Mouse (Mus musculus): ENCODE results near the gene Micu1. TPM values are rescaled to one million over a fixed set of nuclear protein-coding genes. Genes with fewer than 3 reads are reported as not detected.

Gene Micu1
- polyA plus RNA-seq, 1 experiment from 2014 or later = 72.3 TPM

DNA sequence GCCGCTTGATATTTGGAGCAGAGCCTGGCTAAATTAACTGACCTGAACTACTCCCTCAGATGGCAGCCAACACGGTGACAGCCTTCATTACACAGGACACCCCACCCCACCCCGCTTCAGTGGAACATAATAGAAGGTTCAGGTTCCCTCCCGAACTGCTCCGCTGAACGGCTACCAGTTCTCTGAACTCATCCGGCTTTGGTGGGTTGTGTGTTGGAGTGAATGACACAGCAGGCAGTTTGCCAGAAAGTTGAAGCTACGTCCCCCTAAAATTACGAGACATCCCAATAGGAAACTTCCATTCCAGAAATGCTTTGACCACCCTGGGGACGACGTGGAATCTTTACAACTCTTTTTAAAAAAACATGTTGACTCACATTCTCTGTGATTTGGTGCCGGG, 53.8 kb downstream of the Micu1 start:
- no peak overlapping the region for H3K27ac ChIP-seq
- H3K4me3 ChIP-seq (replicated peaks) = no peak overlapping the region
- H3K36me3 ChIP-seq (replicated peaks) = peaks cover 12% of the 10 kb centered on the region
- H3K4me1 ChIP-seq = peaks cover 23% of the 10 kb centered on the region
- peak; percentile 57; the same call in 1 of the 2 replicates for ATAC-seq (ENCODE audit: low FRiP score)
- WGBS = 42% methylated on average over 12 of the region's 12 CpGs
- H3K9ac ChIP-seq = no peak overlapping the region
- H3K9me3 ChIP-seq = 0 out of 2 replicates have a peak, but pooled peaks cover 3% of the 10 kb centered on the region
- no peak overlapping the region for H3K4me2 ChIP-seq
- H3K27me3 ChIP-seq = no peaks in the 10 kb centered on the region

GRCm38 (mm10) chr10:59756570-59756969, 54.3 kb downstream of the Micu1 start:
- no peak overlapping the region for H3K4me2 ChIP-seq

GRCm38 (mm10) chr10:59764781-59765180, 62.5 kb downstream of the Micu1 start:
- Histone ChIP-seq H3K9me3 (no peaks in the 10 kb centered on the region), H3K9ac (no peak overlapping the region), H3K4me1 (no peaks in the 10 kb centered on the region), H3K4me3 (replicated peaks) (no peak overlapping the region), H3K27ac (no peak overlapping the region), H3K4me2 (no peak overlapping the region), H3K27me3 (no peaks in the 10 kb centered on the region), H3K36me3 (replicated peaks) (peaks cover 3% of the 10 kb centered on the region; the same call in 1 of the 2 replicates)
- WGBS = 92% methylated on average over 6 of the region's 6 CpGs
- ATAC-seq (ENCODE audit: low FRiP score) = no peak

More at GRCm38 (mm10) chr10:59756570-59756969, 54.3 kb downstream of the Micu1 start:
- H3K4me1 ChIP-seq = peaks cover 23% of the 10 kb centered on the region
- no peaks in the 10 kb centered on the region for H3K27me3 ChIP-seq
- H3K36me3 ChIP-seq (replicated peaks) = peaks cover 12% of the 10 kb centered on the region
- H3K9ac ChIP-seq = no peak overlapping the region
- 0 out of 2 replicates have a peak, but pooled peaks cover 3% of the 10 kb centered on the region for H3K9me3 ChIP-seq
- 64% methylated on average over 8 of the region's 8 CpGs for WGBS
- ATAC-seq (ENCODE audit: low FRiP score) = no peak
- H3K27ac ChIP-seq = no peak overlapping the region
- no peak overlapping the region for H3K4me3 ChIP-seq (replicated peaks)

DNA sequence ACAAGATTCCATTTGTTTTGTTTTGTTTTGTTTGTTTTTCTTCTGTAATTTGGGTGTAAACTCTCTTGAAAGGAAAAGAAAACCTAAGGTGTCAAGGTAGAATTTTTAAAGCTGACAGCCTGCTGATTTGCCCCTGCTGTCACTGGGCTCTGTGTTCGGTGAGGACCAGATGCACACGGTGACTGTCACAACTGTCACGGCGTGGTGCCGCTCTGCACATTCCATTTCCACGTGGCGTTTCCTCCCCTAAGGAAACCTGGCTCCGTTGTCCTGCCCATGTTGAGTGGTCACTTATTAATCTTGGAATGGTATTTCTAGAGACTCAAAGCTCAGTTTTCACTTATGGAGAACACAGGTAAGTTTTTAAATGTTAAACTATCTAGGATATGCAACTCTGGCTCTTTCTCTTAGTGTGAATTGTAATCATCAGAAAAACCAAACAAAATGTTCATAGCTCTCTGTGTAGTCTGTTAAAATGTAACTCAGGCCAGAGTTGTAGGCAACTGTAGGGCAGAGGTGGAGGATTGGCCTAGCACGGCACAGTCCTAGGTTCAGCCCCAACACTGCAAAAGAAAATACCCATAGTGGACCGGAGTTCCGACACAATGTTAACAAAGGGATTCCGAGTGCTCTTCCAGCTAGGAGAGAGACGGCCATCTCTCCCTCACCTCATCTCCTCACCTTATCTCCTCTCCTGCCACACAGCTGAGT, 66.2 kb downstream of the Micu1 start:
- no peaks in the 10 kb centered on the region for H3K27me3 ChIP-seq
- no peak overlapping the region for H3K4me2 ChIP-seq
- no peak for ATAC-seq (ENCODE audit: low FRiP score)
- 85% methylated on average over 13 of the region's 13 CpGs for WGBS
- peaks cover 13% of the 10 kb centered on the region; the same call in 1 of the 2 replicates for H3K4me1 ChIP-seq
- H3K27ac ChIP-seq = no peak overlapping the region
- no peaks in the 10 kb centered on the region for H3K9me3 ChIP-seq
- H3K4me3 ChIP-seq (replicated peaks) = no peak overlapping the region
- no peak overlapping the region for H3K9ac ChIP-seq
- H3K36me3 ChIP-seq (replicated peaks) = peaks cover 3% of the 10 kb centered on the region; the same call in 1 of the 2 replicates

DNA sequence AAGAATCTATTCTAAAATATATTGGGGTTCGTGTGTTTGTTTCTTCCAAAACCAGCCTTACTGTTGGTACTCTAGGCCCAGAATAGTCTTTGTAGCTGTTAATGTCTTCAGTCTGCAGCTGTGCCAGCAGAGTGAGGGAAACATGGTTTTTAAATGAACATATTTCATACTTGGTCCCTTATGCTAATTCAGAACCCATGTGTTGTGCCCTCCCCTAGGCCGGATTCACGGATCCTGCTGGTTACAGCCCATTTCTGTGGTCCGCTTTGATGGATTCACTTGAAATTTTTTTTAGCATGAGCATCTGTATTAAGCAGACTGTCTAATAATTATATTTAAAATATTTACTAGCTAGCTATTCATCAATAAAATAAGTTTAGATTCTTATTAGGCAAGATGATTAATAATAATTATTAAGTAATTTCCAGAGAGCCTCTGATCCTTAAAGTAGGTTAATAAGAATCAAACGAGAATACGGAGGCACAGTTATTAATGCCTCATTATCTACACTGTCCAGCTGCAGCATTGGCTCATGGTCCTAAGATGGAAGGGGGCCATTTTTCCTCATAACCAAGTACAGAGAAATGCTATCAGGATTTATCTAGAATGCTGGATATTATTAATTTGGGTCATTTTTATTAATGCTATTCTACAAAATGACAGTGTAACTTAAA, 69.2 kb downstream of the Micu1 start:
- 84% methylated on average over 6 of the region's 6 CpGs for WGBS

DNA sequence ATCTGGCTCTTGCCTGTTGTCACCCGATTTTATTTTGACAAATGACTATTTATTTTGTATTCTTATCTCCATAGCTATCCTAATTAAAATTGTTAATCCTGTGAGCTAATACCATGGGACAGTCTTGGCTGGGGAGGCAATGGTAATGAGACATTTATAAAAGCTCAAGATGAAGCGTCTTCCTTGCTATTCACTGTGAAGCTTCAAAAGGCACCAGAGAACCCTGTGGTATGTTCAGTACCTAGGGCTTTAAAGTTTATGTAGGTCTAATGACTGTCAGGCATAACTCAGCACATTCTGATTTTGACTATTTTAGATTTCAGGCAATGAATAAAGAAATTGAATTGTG, 69.7 kb downstream of the Micu1 start:
- no peaks in the 10 kb centered on the region for H3K9me3 ChIP-seq
- 65% methylated on average over 2 of the region's 2 CpGs for WGBS
- no peaks in the 10 kb centered on the region for H3K27me3 ChIP-seq
- H3K27ac ChIP-seq = no peak overlapping the region
- H3K4me2 ChIP-seq = no peak overlapping the region
- no peak for ATAC-seq (ENCODE audit: low FRiP score)
- 0 out of 2 replicates have a peak, but pooled peaks cover 4% of the 10 kb centered on the region for H3K36me3 ChIP-seq (replicated peaks)
- H3K9ac ChIP-seq = no peak overlapping the region
- no peak overlapping the region for H3K4me3 ChIP-seq (replicated peaks)
- H3K4me1 ChIP-seq = peaks cover 25% of the 10 kb centered on the region; the same call in 1 of the 2 replicates

More for the DNA sequence above, 69.2 kb downstream of the Micu1 start:
- no peaks in the 10 kb centered on the region for H3K9me3 ChIP-seq
- no peak overlapping the region for H3K27ac ChIP-seq
- no peak overlapping the region for H3K9ac ChIP-seq
- H3K4me1 ChIP-seq = peaks cover 25% of the 10 kb centered on the region; the same call in 1 of the 2 replicates
- H3K36me3 ChIP-seq (replicated peaks) = 0 out of 2 replicates have a peak, but pooled peaks cover 4% of the 10 kb centered on the region
- H3K4me3 ChIP-seq (replicated peaks) = no peak overlapping the region
- no peaks in the 10 kb centered on the region for H3K27me3 ChIP-seq
- no peak for ATAC-seq (ENCODE audit: low FRiP score)
- no peak overlapping the region for H3K4me2 ChIP-seq

GRCm38 (mm10) chr10:59773441-59774140, 71.3 kb downstream of the Micu1 start:
- 0 out of 2 replicates have a peak, but pooled peaks cover 4% of the 10 kb centered on the region for H3K36me3 ChIP-seq (replicated peaks)
- H3K4me3 ChIP-seq (replicated peaks) = no peak overlapping the region
- H3K4me2 ChIP-seq = no peak overlapping the region
- 0 out of 2 replicates have a peak, but pooled peaks have one; percentile 27 for ATAC-seq (ENCODE audit: low FRiP score)
- no peak overlapping the region for H3K9ac ChIP-seq
- WGBS = 65% methylated on average over 13 of the region's 13 CpGs
- no peak overlapping the region for H3K27ac ChIP-seq
- no peaks in the 10 kb centered on the region for H3K27me3 ChIP-seq
- H3K4me1 ChIP-seq = peaks cover 25% of the 10 kb centered on the region; the same call in 1 of the 2 replicates
- H3K9me3 ChIP-seq = no peaks in the 10 kb centered on the region

- Histone ChIP-seq H3K9me3 (no peaks in the 10 kb centered on the region), H3K27me3 (no peaks in the 10 kb centered on the region), H3K27ac (0 out of 2 replicates have a peak overlapping the region, but pooled peaks have one; percentile 33), H3K4me1 (peaks cover 25% of the 10 kb centered on the region; the same call in 1 of the 2 replicates), H3K4me3 (replicated peaks) (no peak overlapping the region), H3K36me3 (replicated peaks) (0 out of 2 replicates have a peak, but pooled peaks cover 4% of the 10 kb centered on the region), H3K9ac (no peak overlapping the region), H3K4me2 (no peak overlapping the region)
- WGBS = 87% methylated on average over 3 of the region's 3 CpGs
- ATAC-seq (ENCODE audit: low FRiP score) = no peak
Measured at GRCm38 (mm10) chr10:59774141-59774534, 71.9 kb downstream of the Micu1 start.

DNA sequence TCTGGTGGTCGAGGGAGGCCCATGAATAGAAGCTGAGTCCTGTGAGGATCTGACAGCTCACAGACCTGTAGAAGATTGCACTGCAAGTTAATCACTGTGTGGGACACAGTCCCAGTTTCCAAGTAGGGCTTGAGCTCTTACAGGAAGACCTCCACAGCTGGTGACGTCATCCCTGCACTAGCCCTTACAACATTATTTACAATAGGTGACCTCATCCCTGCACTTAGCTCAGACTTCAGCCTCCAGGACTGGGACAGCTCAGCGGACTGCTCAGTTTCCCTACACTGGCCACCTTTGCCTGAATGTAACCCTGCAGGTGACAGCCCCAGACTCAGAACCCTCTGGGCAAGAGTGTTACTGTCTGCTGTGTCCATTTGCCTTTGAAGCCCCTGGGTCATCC, 75.0 kb downstream of the Micu1 start:
- ATAC-seq (ENCODE audit: low FRiP score) = no peak
- Histone ChIP-seq H3K9ac (no peak overlapping the region), H3K27me3 (no peaks in the 10 kb centered on the region), H3K4me2 (no peak overlapping the region), H3K4me3 (replicated peaks) (no peak overlapping the region), H3K9me3 (no peaks in the 10 kb centered on the region), H3K4me1 (peaks cover 31% of the 10 kb centered on the region; the same call in 1 of the 2 replicates), H3K27ac (peak overlapping the region; percentile 15; the same call in 1 of the 2 replicates), H3K36me3 (replicated peaks) (0 out of 2 replicates have a peak, but pooled peaks cover 4% of the 10 kb centered on the region)
- WGBS = 82% methylated on average over 3 of the region's 3 CpGs

DNA sequence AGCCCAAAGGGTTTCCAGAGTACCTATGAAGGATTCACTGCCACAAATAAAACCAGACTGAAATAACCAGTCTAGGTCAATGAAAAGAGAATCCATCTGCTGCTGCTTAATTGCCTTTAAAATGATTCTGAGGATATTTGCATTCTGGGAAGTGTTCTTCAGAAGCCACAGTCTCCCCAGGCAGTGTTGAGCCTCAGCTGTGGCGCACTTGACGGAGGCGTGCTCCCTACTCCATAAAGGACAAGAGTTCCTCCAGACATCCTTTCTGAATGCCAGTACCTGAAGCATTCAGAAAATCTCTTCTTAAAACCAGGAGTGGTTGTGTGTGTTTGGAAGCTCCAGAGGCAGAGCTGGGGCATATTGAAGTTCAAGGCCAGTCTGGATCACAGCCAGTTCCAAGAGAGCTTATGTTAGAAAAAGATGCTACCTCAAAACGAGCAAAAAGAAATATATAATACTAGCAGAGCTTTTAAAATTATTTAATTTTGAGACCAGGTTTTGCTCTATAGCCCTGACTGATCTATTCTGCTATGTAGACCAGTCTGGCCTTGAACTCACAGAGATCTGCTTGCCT, 75.9 kb downstream of the Micu1 start:
- ATAC-seq (ENCODE audit: low FRiP score) = no peak
- Histone ChIP-seq H3K4me3 (replicated peaks) (no peak overlapping the region), H3K9me3 (no peaks in the 10 kb centered on the region), H3K4me1 (peaks cover 24% of the 10 kb centered on the region; the same call in 1 of the 2 replicates), H3K36me3 (replicated peaks) (0 out of 2 replicates have a peak, but pooled peaks cover 4% of the 10 kb centered on the region), H3K27me3 (no peaks in the 10 kb centered on the region), H3K9ac (no peak overlapping the region), H3K27ac (peak overlapping the region; percentile 15; the same call in 1 of the 2 replicates), H3K4me2 (no peak overlapping the region)
- 79% methylated on average over 4 of the region's 4 CpGs for WGBS

DNA sequence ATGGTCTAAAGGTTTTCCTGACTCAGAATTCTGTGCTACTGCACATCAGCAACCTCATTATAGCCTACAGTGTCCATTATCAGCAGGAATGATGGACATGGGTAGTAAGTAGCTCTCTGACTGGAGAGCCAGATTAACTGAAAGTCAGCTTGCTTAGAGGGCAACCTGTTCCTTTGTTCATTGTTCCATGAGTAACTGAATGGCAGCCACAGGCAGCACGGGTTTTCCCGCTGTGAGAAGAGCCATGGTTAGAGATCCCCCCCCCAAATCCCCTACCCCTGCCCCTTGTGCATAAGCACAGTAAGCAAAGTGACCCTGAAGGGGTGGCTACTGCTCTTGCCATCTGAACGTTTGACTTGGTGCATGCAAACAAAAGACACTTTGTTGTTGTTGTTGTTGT, 78.4 kb downstream of the Micu1 start:
- 8% methylated on average over 3 of the region's 3 CpGs for WGBS
- no peak for ATAC-seq (ENCODE audit: low FRiP score)
- 0 out of 2 replicates have a peak, but pooled peaks cover 4% of the 10 kb centered on the region for H3K36me3 ChIP-seq (replicated peaks)
- H3K4me2 ChIP-seq = no peak overlapping the region
- H3K4me3 ChIP-seq (replicated peaks) = no peak overlapping the region
- H3K9ac ChIP-seq = no peak overlapping the region
- H3K4me1 ChIP-seq = peaks cover 14% of the 10 kb centered on the region; the same call in 1 of the 2 replicates
- no peaks in the 10 kb centered on the region for H3K27me3 ChIP-seq
- no peaks in the 10 kb centered on the region for H3K9me3 ChIP-seq
- H3K27ac ChIP-seq = 0 out of 2 replicates have a peak overlapping the region, but pooled peaks have one; percentile 27
